Mouse (Mus musculus) testis, adult 2 months (tissue): ENCODE results near the gene Zfp366.

Source experiments
- CTCF ChIP-seq: fragments of 200-500 bp; IDR thresholded peaks from 2 replicates; pipeline ENCODE4 v1.5.1; 2012; ENCODE audit warnings: low read depth, mild to moderate bottlenecking, inconsistent platforms, low read length, moderate library complexity; ENCODE audit not compliant: control insufficient read depth, insufficient read depth, insufficient replicate concordance
- POLR2A ChIP-seq: fragments of 200-500 bp; IDR thresholded peaks from 2 replicates; pipeline ENCODE4 v1.6.1; 2012; ENCODE audit warnings: low read depth, mild to moderate bottlenecking, inconsistent platforms, low read length, moderate library complexity; ENCODE audit not compliant: control insufficient read depth

GRCm38 (mm10) chr13:99150626-99151025 lies 34.0 kb upstream of the Zfp366 start:
- no peak for TF ChIP-seq POLR2A
- TF ChIP-seq CTCF: no peak
